Mouse (Mus musculus) adrenal gland, postnatal 0 days (tissue): ENCODE measurements around the gene Serpina1a. TPM values are rescaled to one million over a fixed set of nuclear protein-coding genes. Genes with fewer than 3 reads are reported as not detected.

Experiments
- polyA plus RNA-seq: library from polyadenylated mRNA; unstranded; fragments of >200 nt; fragmentation: Nextera tagmentation; extraction: Ambion mirVana; gene quantifications from 2 replicates; pipeline ENCODE4 v1.2.1, GENCODE M21; 2015

Gene Serpina1a
- polyA plus RNA-seq, result 65.9 and 92.8 TPM in 2 replicates

GRCm38 (mm10) chr12:103863101-103863974 is at the start of gene Serpina1a:
TSS of gene Serpina1a (minus strand) at chr12:103863562.

GRCm38 (mm10) chr12:103904837-103905340 is 41.5 kb upstream of the Serpina1a start, which contains the start of gene Serpina1c:
TSS of gene Serpina1c (minus strand) at chr12:103904887.

GRCm38 (mm10) chr12:103830273-103830672 is 33.1 kb downstream of the Serpina1a start, which contains the start of gene Serpina1b:
TSS of gene Serpina1b (minus strand) at chr12:103830373.

Other genes with a start within 250 kb of the Serpina1a start
- gene Serpina10, start 232.1 kb downstream of the Serpina1a start, polyA plus RNA-seq, result 1.3 and 1.5 TPM in 2 replicates
- 0.65 and 0.69 TPM in 2 replicates for gene Serpina6, start 206.3 kb downstream of the Serpina1a start, polyA plus RNA-seq
- gene Serpina16, start 187.4 kb downstream of the Serpina1a start, polyA plus RNA-seq, result 0.08 TPM in 1 of 2 replicates, not detected in the other
- not detected in 2 replicates for gene Serpina1f, start 168.0 kb downstream of the Serpina1a start, polyA plus RNA-seq
- 59.0 and 87.8 TPM in 2 replicates for gene Serpina1d, start 90.0 kb downstream of the Serpina1a start, polyA plus RNA-seq
- gene Serpina1b, start 33.2 kb downstream of the Serpina1a start, polyA plus RNA-seq, result 70.9 and 103 TPM in 2 replicates
- gene Serpina1c, start 41.3 kb upstream of the Serpina1a start, polyA plus RNA-seq, result 28.3 and 41.0 TPM in 2 replicates
- 102 and 144 TPM in 2 replicates for gene Serpina1e, start 95.4 kb upstream of the Serpina1a start, polyA plus RNA-seq
- gene Serpina11, start 126.4 kb upstream of the Serpina1a start, polyA plus RNA-seq, result 5.1 and 6.6 TPM in 2 replicates
- 0.12 TPM in 1 of 2 replicates, not detected in the other for gene Serpina9, start 150.2 kb upstream of the Serpina1a start, polyA plus RNA-seq
- gene Serpina12, start 180.9 kb upstream of the Serpina1a start, polyA plus RNA-seq, result not detected in 2 replicates
- 0.08 and 0.23 TPM in 2 replicates for gene Serpina5, start 237.6 kb upstream of the Serpina1a start, polyA plus RNA-seq
- gene Serpina3a, start 249.2 kb upstream of the Serpina1a start, polyA plus RNA-seq, result not detected in 2 replicates